Mouse (Mus musculus) kidney, postnatal 10 days (tissue): ENCODE results near the gene Atp6v0a1.
A peak's percentile ranks its signal among the peaks of the same experiment; 100 is the strongest.

Source experiments
- DNase-seq: peaks from one replicate; pipeline ENCODE4 v3.0.0; 2021; ENCODE audit warnings: mixed read lengths

Gene Atp6v0a1

GRCm38 (mm10) chr11:101030136-101030807, 21.0 kb downstream of the Atp6v0a1 start:
- DNase-seq = no peak

GRCm38 (mm10) chr11:101030808-101031156, 21.5 kb downstream of the Atp6v0a1 start:
- no peak for DNase-seq

GRCm38 (mm10) chr11:101031470-101031869, 22.2 kb downstream of the Atp6v0a1 start:
- DNase-seq = no peak

- DNase-seq = no peak
Observed at GRCm38 (mm10) chr11:101033856-101034500, 24.7 kb downstream of the Atp6v0a1 start.

GRCm38 (mm10) chr11:101034614-101035327, 25.5 kb downstream of the Atp6v0a1 start:
- DNase-seq = no peak

- no peak for DNase-seq
Observed at GRCm38 (mm10) chr11:101035328-101035695, 26.1 kb downstream of the Atp6v0a1 start.

GRCm38 (mm10) chr11:101037795-101038194, 28.5 kb downstream of the Atp6v0a1 start:
- DNase-seq = no peak

- no peak for DNase-seq
Observed at GRCm38 (mm10) chr11:101045826-101046225, 36.6 kb downstream of the Atp6v0a1 start.

- DNase-seq = no peak
Observed at GRCm38 (mm10) chr11:101046440-101046839, 37.2 kb downstream of the Atp6v0a1 start.

- no peak for DNase-seq
Observed at GRCm38 (mm10) chr11:101047502-101047901, 38.2 kb downstream of the Atp6v0a1 start.

- DNase-seq = no peak
Observed at GRCm38 (mm10) chr11:101050359-101050758, 41.1 kb downstream of the Atp6v0a1 start.

GRCm38 (mm10) chr11:101051051-101051493, 41.8 kb downstream of the Atp6v0a1 start:
- DNase-seq = no peak

- no peak for DNase-seq
Observed at GRCm38 (mm10) chr11:101051617-101052016, 42.4 kb downstream of the Atp6v0a1 start.

GRCm38 (mm10) chr11:101052751-101053473, 43.7 kb downstream of the Atp6v0a1 start:
- no peak for DNase-seq

GRCm38 (mm10) chr11:101053974-101054373, 44.7 kb downstream of the Atp6v0a1 start:
- no peak for DNase-seq

- no peak for DNase-seq
Observed at GRCm38 (mm10) chr11:101055418-101055817, 46.2 kb downstream of the Atp6v0a1 start.

GRCm38 (mm10) chr11:101056885-101057284, 47.6 kb downstream of the Atp6v0a1 start:
- DNase-seq = peak; percentile 62

GRCm38 (mm10) chr11:101057860-101058259, 48.6 kb downstream of the Atp6v0a1 start:
- peak; percentile 92 for DNase-seq

- peak; percentile 30 for DNase-seq
Observed at GRCm38 (mm10) chr11:101058726-101059125, 49.5 kb downstream of the Atp6v0a1 start.

GRCm38 (mm10) chr11:101059473-101059872, 50.2 kb downstream of the Atp6v0a1 start:
- no peak for DNase-seq

- DNase-seq = peak; percentile 84
Observed at GRCm38 (mm10) chr11:101060126-101060525, 50.9 kb downstream of the Atp6v0a1 start.

GRCm38 (mm10) chr11:101061049-101061448, 51.8 kb downstream of the Atp6v0a1 start:
- no peak for DNase-seq
